Mouse (Mus musculus): ENCODE data around the gene Pgm2l1.

- TF ChIP-seq GATA1 (IDR thresholded peaks at IDR 0.05; ENCODE audit: borderline replicate concordance, low read length) (no peak), FLI1 (IDR thresholded peaks at IDR 0.05; ENCODE audit: low read length) (no peak)
These were observed 96.5 kb downstream of the Pgm2l1 start for GRCm38 (mm10) chr7:100323721-100324120.
